9 mouse cellular contexts compared by ENCODE assay signal in the genomic region with DNA sequence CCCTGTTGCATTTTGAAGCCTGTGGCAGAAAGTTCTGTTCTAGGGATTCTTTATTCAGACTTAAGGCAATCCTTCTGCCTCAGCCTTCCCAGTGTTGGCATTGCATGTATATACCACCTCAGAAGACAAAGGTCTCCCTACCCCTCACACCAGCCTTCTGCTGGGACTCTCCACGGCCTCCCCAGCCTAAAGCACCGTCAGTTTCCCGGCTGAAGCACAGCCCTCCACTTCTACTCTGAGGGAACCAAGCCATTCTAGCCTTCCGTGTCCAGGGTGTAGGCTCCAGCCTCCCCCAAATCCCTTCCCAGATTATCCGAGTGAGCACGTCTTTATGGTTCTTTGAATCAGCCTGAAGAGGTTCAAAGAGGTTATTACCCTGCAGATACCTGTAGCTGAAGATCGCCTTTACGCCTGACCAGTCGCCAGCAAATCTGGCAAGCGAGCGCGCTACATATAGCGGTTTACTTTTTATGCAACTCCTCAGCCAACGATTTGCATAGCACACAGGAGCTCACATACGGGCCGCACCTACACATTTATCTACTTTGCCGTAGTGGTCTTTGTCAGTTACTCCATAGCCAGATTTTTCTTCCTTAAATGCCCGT. TPM values are rescaled to one million over a fixed set of nuclear protein-coding genes. Genes with fewer than 3 reads are reported as not detected.
DNase-seq lines count a peak whose midpoint lies in the region; ATAC-seq and TF ChIP-seq lines count a peak whose summit lies in the region.
"Had no signal": no experiment of that assay in that cellular context is flagged by ENCODE, and none has a peak within 500 bp of the region (broad histone marks: within the 10 kb centered on the region; RNA-seq: fewer than 3 reads in every experiment).

No protein-coding gene starts in this region.

- no peak for TF ChIP-seq CTCF in gastrocnemius, adult 2 months (IDR thresholded peaks at IDR 0.05)
- TF ChIP-seq CTCF in olfactory bulb, adult 2 months (IDR thresholded peaks at IDR 0.05; ENCODE audit: insufficient read depth, low read depth, low read length): no peak

- no peaks in the 10 kb centered on the region for H3K4me1 ChIP-seq in embryonic facial prominence, embryonic 11.5 days (ENCODE audit: control insufficient read depth, insufficient read depth, low read length)
- no peaks in the 10 kb centered on the region for H3K4me1 ChIP-seq in limb, embryonic 10.5 days
- H3K4me1 ChIP-seq in olfactory bulb, adult 2 months (ENCODE audit: control insufficient read depth, insufficient read depth, low read length): peaks cover 6% of the 10 kb centered on the region; the same call in 1 of the 2 replicates

- TF ChIP-seq POLR2A in olfactory bulb, adult 2 months (IDR thresholded peaks at IDR 0.05; ENCODE audit: insufficient read depth, low read depth, low read length): no peak

- no peaks in the 10 kb centered on the region for H3K9me3 ChIP-seq in embryonic facial prominence, embryonic 11.5 days (replicated peaks; ENCODE audit: control insufficient read depth, low read length)
- no peaks in the 10 kb centered on the region for H3K9me3 ChIP-seq in limb, embryonic 10.5 days (replicated peaks)

- peak overlapping the region; percentile 37 for H3K4me2 ChIP-seq in embryonic facial prominence, embryonic 11.5 days (ENCODE audit: low read depth, low read length)

- no peaks in the 10 kb centered on the region for H3K36me3 ChIP-seq in embryonic facial prominence, embryonic 11.5 days (replicated peaks; ENCODE audit: control insufficient read depth, insufficient read depth, low read depth, low read length)
- no peaks in the 10 kb centered on the region for H3K36me3 ChIP-seq in limb, embryonic 10.5 days

- no peak for ATAC-seq in embryonic facial prominence, embryonic 11.5 days (replicated peaks; ENCODE audit: insufficient number of reproducible peaks, low FRiP score, low TSS enrichment, low read depth)
- no peak for ATAC-seq in erythroid progenitor cell, adult 5-6 weeks (replicated peaks; ENCODE audit: low FRiP score, poor library complexity, severe bottlenecking)

- 3% methylated on average over 18 of the region's 18 CpGs for WGBS in embryonic facial prominence, embryonic 11.5 days
- 2% methylated on average over 18 of the region's 18 CpGs for WGBS in limb, embryonic 10.5 days
- 15% methylated on average over 18 of the region's 18 CpGs for WGBS in olfactory bulb, adult 2 months

- intact Hi-C loops in gastrocnemius, adult 2 months (cut with DNase I): loop anchor here (10.0 kb wide), 1 partner anchor 87 kb away; no protein-coding TSS in a partner anchor
- intact Hi-C loops in gastrocnemius, postnatal 36 days (cut with DNase I): loop anchor here (10.0 kb wide), 1 partner anchor 107 kb away; no protein-coding TSS in a partner anchor

- H3K27me3 ChIP-seq in embryonic facial prominence, embryonic 11.5 days (ENCODE audit: control insufficient read depth, insufficient read depth, low read length): no peaks in the 10 kb centered on the region
- H3K27me3 ChIP-seq in limb, embryonic 10.5 days (ENCODE audit: low read depth, poor library complexity, severe bottlenecking): no peaks in the 10 kb centered on the region

- H3K9ac ChIP-seq in embryonic facial prominence, embryonic 11.5 days (replicated peaks; ENCODE audit: low read length): no peak overlapping the region; the same call in 1 of the 2 replicates

- peak overlapping the region; percentile 40 for H3K4me3 ChIP-seq in gastrocnemius, adult 2 months
- H3K4me3 ChIP-seq in embryonic facial prominence, embryonic 11.5 days (ENCODE audit: low read depth, low read length): peak overlapping the region; percentile 31
- H3K4me3 ChIP-seq in limb, embryonic 10.5 days: peak overlapping the region; percentile 46
- H3K4me3 ChIP-seq in olfactory bulb, adult 2 months (ENCODE audit: insufficient read depth, low read depth, low read length): peak overlapping the region; percentile 27

- no peak overlapping the region for H3K27ac ChIP-seq in gastrocnemius, adult 2 months
- no peak overlapping the region for H3K27ac ChIP-seq in embryonic facial prominence, embryonic 11.5 days (replicated peaks; ENCODE audit: low read depth, low read length)
- H3K27ac ChIP-seq in limb, embryonic 10.5 days: no peak overlapping the region
- no peak overlapping the region for H3K27ac ChIP-seq in olfactory bulb, adult 2 months (ENCODE audit: insufficient read depth, low read depth, low read length)

- no peak for DNase-seq in gastrocnemius, adult 2 months
- no peak for DNase-seq in gastrocnemius, postnatal 36 days
- DNase-seq in ES-CJ7 (ENCODE audit: low read depth, low spot score): peak; percentile 31
- no peak for DNase-seq in embryonic facial prominence, embryonic 11.5 days (ENCODE audit: low spot score)
- peak; percentile 52 for DNase-seq in limb, embryonic 10.5 days (ENCODE audit: low spot score)
- no peak for DNase-seq in kidney, adult 8-10 months

RNA-seq across cellular contexts. Expression of a gene that starts 10.1 kb away (rescaled TPM):
- total RNA-seq in gastrocnemius, adult 2 months (2021): not detected
- total RNA-seq in gastrocnemius, postnatal 36 days (2021): not detected
- polyA plus RNA-seq in embryonic facial prominence, embryonic 11.5 days (2014; fragmentation: Nextera tagmentation; extraction: Ambion mirVana): 0.41 and 0.67 TPM in 2 replicates
- 0.62 and 0.91 TPM in 2 replicates for polyA plus RNA-seq in limb, embryonic 10.5 days (2016; fragmentation: Nextera tagmentation; extraction: Ambion mirVana)
- not detected in 2 replicates for polyA plus RNA-seq in olfactory bulb, adult 2 months (2012; ENCODE audit: insufficient read depth, insufficient read length, low replicate concordance, missing spikeins)
- not detected in 2 replicates for total RNA-seq in erythroid progenitor cell, adult 5-6 weeks (2015; ENCODE audit: low replicate concordance)
- not detected in 2 replicates for total RNA-seq in erythroid progenitor cell, adult 5-6 weeks (2017; ENCODE audit: low replicate concordance)

RNA-seq across cellular contexts. Expression of a gene that starts 24.7 kb away (rescaled TPM):
- not detected for total RNA-seq in gastrocnemius, adult 2 months (2021)
- not detected for total RNA-seq in gastrocnemius, postnatal 36 days (2021)
- polyA plus RNA-seq in embryonic facial prominence, embryonic 11.5 days (2014; fragmentation: Nextera tagmentation; extraction: Ambion mirVana): not detected in 2 replicates
- not detected in 2 replicates for polyA plus RNA-seq in limb, embryonic 10.5 days (2016; fragmentation: Nextera tagmentation; extraction: Ambion mirVana)
- not detected in 2 replicates for polyA plus RNA-seq in olfactory bulb, adult 2 months (2012; ENCODE audit: insufficient read depth, insufficient read length, low replicate concordance, missing spikeins)
- total RNA-seq in erythroid progenitor cell, adult 5-6 weeks (2015; ENCODE audit: low replicate concordance): not detected in 2 replicates
- total RNA-seq in erythroid progenitor cell, adult 5-6 weeks (2017; ENCODE audit: low replicate concordance): not detected in 2 replicates
- polyA plus RNA-seq: gonadal fat pad, adult 2 months had no signal

RNA-seq across cellular contexts. Expression of a gene that starts 29.5 kb away (rescaled TPM):
- not detected for total RNA-seq in gastrocnemius, adult 2 months (2021)
- not detected for total RNA-seq in gastrocnemius, postnatal 36 days (2021)
- polyA plus RNA-seq in embryonic facial prominence, embryonic 11.5 days (2014; fragmentation: Nextera tagmentation; extraction: Ambion mirVana): not detected in 2 replicates
- not detected in 2 replicates for polyA plus RNA-seq in limb, embryonic 10.5 days (2016; fragmentation: Nextera tagmentation; extraction: Ambion mirVana)
- polyA plus RNA-seq in olfactory bulb, adult 2 months (2012; ENCODE audit: insufficient read depth, insufficient read length, low replicate concordance, missing spikeins): not detected in 2 replicates
- not detected in 2 replicates for total RNA-seq in erythroid progenitor cell, adult 5-6 weeks (2015; ENCODE audit: low replicate concordance)
- total RNA-seq in erythroid progenitor cell, adult 5-6 weeks (2017; ENCODE audit: low replicate concordance): not detected in 2 replicates

RNA-seq across cellular contexts. Expression of a gene that starts 40.6 kb away (rescaled TPM):
- total RNA-seq in gastrocnemius, adult 2 months (2021): 1 to 10 TPM; 6.9 to 8.7 TPM
- 1 to 10 TPM; 4.7 to 6.7 TPM for total RNA-seq in gastrocnemius, postnatal 36 days (2021)
- 20.5 and 21.5 TPM in 2 replicates for polyA plus RNA-seq in embryonic facial prominence, embryonic 11.5 days (2014; fragmentation: Nextera tagmentation; extraction: Ambion mirVana)
- polyA plus RNA-seq in limb, embryonic 10.5 days (2016; fragmentation: Nextera tagmentation; extraction: Ambion mirVana): 19.6 and 19.7 TPM in 2 replicates
- not detected in 2 replicates for polyA plus RNA-seq in olfactory bulb, adult 2 months (2012; ENCODE audit: insufficient read depth, insufficient read length, low replicate concordance, missing spikeins)
- 2.9 TPM in 1 of 2 replicates, not detected in the other for total RNA-seq in erythroid progenitor cell, adult 5-6 weeks (2015; ENCODE audit: low replicate concordance)
- total RNA-seq in erythroid progenitor cell, adult 5-6 weeks (2017; ENCODE audit: low replicate concordance): 0.98 and 3.3 TPM in 2 replicates

Comparison
In these comparisons a context has a peak if more than half of its experiments do, and no peak if none do; other contexts are left out.
1. DNase-seq: peak in ES-CJ7 (single experiment) and limb, embryonic 10.5 days (single experiment); none in gastrocnemius, adult 2 months (single experiment), gastrocnemius, postnatal 36 days (0 of 2), embryonic facial prominence, embryonic 11.5 days (single experiment) and kidney, adult 8-10 months (0 of 2).
2. Peak in every context shown above with its lines, with median percentiles within 50 percentile points of each other: H3K4me3 ChIP-seq.